8 mouse cellular contexts compared by ENCODE assay signal in the genomic region with DNA sequence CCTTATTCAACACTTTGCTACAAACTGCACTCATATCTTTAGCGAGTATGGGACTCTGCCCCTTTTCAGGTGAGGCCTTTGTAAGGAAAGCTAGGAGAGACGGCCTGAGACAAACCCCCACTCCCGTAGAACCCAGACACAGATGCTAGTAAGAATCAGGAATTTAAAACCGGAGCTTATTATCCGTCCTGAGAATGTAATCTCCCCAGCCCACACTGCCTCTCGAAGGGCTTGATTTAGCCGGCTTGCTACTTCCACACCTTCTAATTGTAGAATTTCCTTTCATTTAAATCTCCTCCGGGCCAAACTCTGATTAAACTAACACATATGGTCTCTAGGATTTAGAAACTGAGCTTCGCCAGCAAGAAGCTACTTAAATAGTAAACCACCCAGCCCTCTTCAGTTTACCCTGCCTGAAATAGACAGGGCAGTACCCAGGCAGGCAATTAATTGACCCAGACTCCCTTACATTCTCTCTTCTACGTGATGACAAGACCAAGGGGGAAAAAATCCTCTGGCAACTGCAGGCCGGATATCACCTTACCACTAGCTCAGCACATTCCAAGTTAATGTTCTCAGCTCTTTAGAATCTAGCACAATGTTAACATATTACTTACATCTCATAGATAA.
DNase-seq lines count a peak whose midpoint lies in the region; ATAC-seq lines count a peak whose summit lies in the region.
"Had no signal": no experiment of that assay in that cellular context is flagged by ENCODE, and none has a peak within 500 bp of the region (broad histone marks: within the 10 kb centered on the region; RNA-seq: fewer than 3 reads in every experiment).

No protein-coding gene starts in this region.

- H3K27me3 ChIP-seq in kidney, embryonic 14.5 days (ENCODE audit: control insufficient read depth, insufficient read depth, low read length) = no peaks in the 10 kb centered on the region
- no peaks in the 10 kb centered on the region for H3K27me3 ChIP-seq in midbrain, embryonic 16.5 days (ENCODE audit: control insufficient read depth, insufficient read depth, low read depth, low read length)

- H3K27ac ChIP-seq in kidney, embryonic 14.5 days (ENCODE audit: low read depth, low read length) = peak overlapping the region; percentile 71
- H3K27ac ChIP-seq in midbrain, embryonic 16.5 days (ENCODE audit: low read length) = no peak overlapping the region

- no peak overlapping the region for H3K9ac ChIP-seq in kidney, embryonic 14.5 days (ENCODE audit: low read depth, low read length)
- H3K9ac ChIP-seq in midbrain, embryonic 16.5 days (ENCODE audit: low read depth, low read length) = no peak overlapping the region

- no peaks in the 10 kb centered on the region for H3K4me1 ChIP-seq in kidney, embryonic 14.5 days (ENCODE audit: control insufficient read depth, insufficient read depth, low read length)
- 0 out of 2 replicates have a peak, but pooled peaks cover 2% of the 10 kb centered on the region for H3K4me1 ChIP-seq in midbrain, embryonic 16.5 days (ENCODE audit: control insufficient read depth, insufficient read depth, low read length)

- 31% methylated on average over 11 of the region's 11 CpGs for WGBS in kidney, embryonic 14.5 days
- WGBS in midbrain, embryonic 16.5 days = 51% methylated on average over 11 of the region's 11 CpGs

- H3K36me3 ChIP-seq in kidney, embryonic 14.5 days (ENCODE audit: control insufficient read depth, insufficient read depth, low read length) = no peaks in the 10 kb centered on the region
- no peaks in the 10 kb centered on the region for H3K36me3 ChIP-seq in midbrain, embryonic 16.5 days (ENCODE audit: control insufficient read depth, insufficient read depth, low read length)

- DNase-seq in kidney, adult 18-20 months = no peak
- DNase-seq in embryo, embryonic 10.5 days (ENCODE audit: low spot score) = peak; percentile 44
- peak; percentile 12 for DNase-seq in fibroblast of lung, adult 2 months (ENCODE audit: low read depth)
- DNase-seq in urinary bladder, postnatal 14 days (ENCODE audit: low spot score) = no peak
- DNase-seq: spleen, adult 18-20 months had no signal

- no peak overlapping the region; the same call in 1 of the 2 replicates for H3K4me2 ChIP-seq in kidney, embryonic 14.5 days (replicated peaks; ENCODE audit: low read depth, low read length)
- H3K4me2 ChIP-seq in midbrain, embryonic 16.5 days (ENCODE audit: low read length) = no peak overlapping the region

- H3K9me3 ChIP-seq in kidney, embryonic 14.5 days (ENCODE audit: control insufficient read depth, low read length) = no peaks in the 10 kb centered on the region
- H3K9me3 ChIP-seq in midbrain, embryonic 16.5 days (replicated peaks; ENCODE audit: control insufficient read depth, low read length, poor library complexity, severe bottlenecking) = no peaks in the 10 kb centered on the region

- ATAC-seq in kidney, embryonic 14.5 days (ENCODE audit: low FRiP score, low TSS enrichment) = peak; percentile 98
- peak; percentile 62 for ATAC-seq in midbrain, embryonic 16.5 days
- ATAC-seq in activated CD4-positive, CD25-positive, alpha-beta regulatory T cell, adult 4 months = no peak

- no peak overlapping the region for H3K4me3 ChIP-seq in kidney, embryonic 14.5 days (ENCODE audit: low read length)
- no peak overlapping the region for H3K4me3 ChIP-seq in midbrain, embryonic 16.5 days (ENCODE audit: low read depth, low read length)

Comparison
In these comparisons a context has a peak if more than half of its experiments do, and no peak if none do; other contexts are left out.
1. DNase-seq: peak in embryo, embryonic 10.5 days (single experiment) and fibroblast of lung, adult 2 months (single experiment); none in kidney, adult 18-20 months (single experiment) and urinary bladder, postnatal 14 days (single experiment).